Mouse (Mus musculus) urinary bladder, adult 18-20 months (tissue): ENCODE measurements at regions not wholly inside any gene's neighbourhood (a gene's known extent, or its start where the extent isn't known, plus 50 kb on each side); places are given as distances from the start of the nearest gene placed in this dataset.

ENCODE experiments used
- DNase-seq, 2 experiments: peaks; one replicate each; pipeline ENCODE4 v3.0.0; 2022; ENCODE audit warnings: low spot score in 2 of 2, mixed read lengths in 2 of 2

DNA sequence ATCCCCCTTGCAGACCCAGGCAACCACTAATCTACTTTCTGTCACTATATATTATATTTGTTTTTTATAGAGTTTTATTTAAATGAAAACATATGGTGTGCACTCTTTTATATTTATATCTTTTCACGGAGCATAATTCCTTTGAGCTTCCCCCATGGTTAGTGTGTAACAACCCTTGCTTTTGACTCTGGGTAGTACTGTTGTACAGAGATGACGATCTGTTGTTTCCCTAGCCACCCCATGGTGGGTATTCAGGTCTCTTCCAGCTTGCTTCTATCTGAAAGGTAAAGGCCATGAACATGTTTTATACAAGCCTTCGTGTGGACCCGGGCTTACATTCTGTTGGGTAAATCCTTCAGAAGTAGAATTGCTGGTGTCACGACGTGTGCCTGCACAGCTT is 221.2 kb upstream of the Rnaseh2b start:
- no peak for DNase-seq

- no peak for DNase-seq
Observed at GRCm38 (mm10) chr14:62084047-62084446, 208.3 kb upstream of the Rnaseh2b start.

- no peak for DNase-seq
Observed at GRCm38 (mm10) chr14:62088174-62088573, 204.2 kb upstream of the Rnaseh2b start.

- DNase-seq: no peak
Observed at GRCm38 (mm10) chr14:62117532-62117931, 174.9 kb upstream of the Rnaseh2b start.

DNA sequence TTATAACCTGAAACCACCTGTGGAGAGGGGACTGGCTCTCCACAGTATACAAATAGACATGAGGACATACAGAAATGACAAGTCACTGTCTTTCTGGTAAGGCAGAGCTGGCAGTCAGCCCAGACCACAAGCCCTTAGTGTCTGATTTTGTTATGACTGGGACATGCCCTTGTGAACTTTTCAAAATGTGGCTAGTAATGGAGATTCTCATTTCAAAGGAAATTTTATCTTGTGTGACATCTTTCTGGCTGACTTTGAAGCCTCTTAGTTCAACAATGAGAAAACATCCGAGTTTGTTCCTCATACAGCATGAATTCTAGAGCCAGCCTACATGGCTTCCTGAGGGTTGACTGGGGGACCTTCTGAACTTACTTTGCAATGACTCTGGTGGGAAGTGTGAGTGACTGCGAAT is 173.8 kb upstream of the Rnaseh2b start:
- DNase-seq: no peak

- DNase-seq: no peak
Observed at GRCm38 (mm10) chr14:62128918-62129317, 163.5 kb upstream of the Rnaseh2b start.

DNA sequence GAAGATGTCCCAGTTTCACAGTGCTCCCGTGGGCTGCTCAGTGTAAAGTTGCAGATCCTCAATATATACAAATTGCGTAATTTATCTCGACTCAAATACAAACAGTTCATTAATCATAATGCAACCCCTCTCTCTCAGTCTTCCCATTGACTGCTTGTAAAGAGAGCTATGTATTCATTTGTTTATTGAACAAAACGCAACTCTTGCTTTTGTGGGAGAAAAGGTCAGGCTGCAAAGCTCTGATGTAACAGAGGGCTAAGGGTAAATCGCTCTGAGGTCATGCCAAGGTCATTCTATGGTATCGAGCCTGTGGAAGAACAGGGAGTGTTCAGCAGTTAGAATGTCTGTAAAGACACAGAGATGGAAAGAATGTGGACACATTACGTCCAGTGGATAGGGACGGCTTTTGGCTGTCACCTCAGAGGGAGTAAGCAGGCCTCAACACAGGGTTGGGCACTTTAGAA is 160.0 kb upstream of the Rnaseh2b start:
- no peak for DNase-seq

DNA sequence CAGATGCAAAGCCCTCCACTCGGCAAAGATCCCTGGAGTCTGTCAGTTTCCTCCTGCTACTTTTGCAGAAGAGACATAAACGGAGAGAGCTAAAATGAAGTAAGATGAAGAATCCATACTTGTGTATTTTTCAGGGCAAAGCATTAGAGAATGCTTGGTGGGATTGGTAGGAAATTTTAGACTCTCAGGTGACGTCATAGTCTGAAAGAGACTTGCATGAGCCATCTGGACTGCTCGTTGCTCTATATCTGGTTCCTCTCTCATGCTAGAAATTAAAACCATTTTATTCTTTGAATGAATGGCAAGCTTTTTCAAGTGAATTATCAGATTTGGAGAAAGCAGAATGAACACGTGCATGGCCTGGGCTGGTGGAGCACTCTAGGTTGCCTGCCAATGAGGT is 154.4 kb upstream of the Rnaseh2b start:
- no peak for DNase-seq

DNA sequence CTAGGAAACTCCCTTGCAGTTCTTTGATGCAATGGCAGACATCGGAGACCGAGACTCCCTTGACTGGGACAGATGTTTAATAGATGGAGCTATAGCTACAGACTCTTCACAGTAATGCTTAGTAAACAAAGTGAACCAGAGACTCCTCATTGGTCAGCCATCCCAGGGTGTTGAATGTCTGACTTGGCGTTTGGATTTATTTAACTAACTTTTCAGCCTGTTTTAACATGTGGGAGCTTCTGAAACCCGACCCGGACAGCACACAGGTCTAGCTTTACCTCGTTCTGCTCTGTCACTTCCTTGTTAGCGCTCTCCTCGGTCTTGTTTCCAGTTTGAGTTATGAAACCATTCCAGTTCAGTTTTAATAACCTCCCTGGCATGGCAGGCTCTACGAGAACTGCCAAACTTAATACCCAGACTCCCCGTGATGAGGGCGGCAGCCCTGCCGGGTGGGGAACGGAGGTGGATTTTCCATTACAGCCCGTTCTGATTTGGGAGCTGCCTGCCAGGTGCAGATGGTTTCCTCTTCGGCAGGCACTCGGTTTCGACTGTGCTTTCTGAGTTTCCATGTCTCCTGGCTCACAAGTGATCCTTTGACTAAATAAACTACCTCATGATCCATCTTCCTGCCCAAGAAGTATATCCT is 147.9 kb upstream of the Rnaseh2b start:
- peak; percentile 1 to 26 for DNase-seq

- no peak for DNase-seq
Observed at GRCm38 (mm10) chr14:62157038-62157716, 135.2 kb upstream of the Rnaseh2b start.

- no peak for DNase-seq
Observed at GRCm38 (mm10) chr14:62159690-62160089, 132.7 kb upstream of the Rnaseh2b start.

- peak in 1 of 2 experiments; percentile 18 for DNase-seq
Observed at GRCm38 (mm10) chr14:62163120-62163796, 129.1 kb upstream of the Rnaseh2b start.

DNA sequence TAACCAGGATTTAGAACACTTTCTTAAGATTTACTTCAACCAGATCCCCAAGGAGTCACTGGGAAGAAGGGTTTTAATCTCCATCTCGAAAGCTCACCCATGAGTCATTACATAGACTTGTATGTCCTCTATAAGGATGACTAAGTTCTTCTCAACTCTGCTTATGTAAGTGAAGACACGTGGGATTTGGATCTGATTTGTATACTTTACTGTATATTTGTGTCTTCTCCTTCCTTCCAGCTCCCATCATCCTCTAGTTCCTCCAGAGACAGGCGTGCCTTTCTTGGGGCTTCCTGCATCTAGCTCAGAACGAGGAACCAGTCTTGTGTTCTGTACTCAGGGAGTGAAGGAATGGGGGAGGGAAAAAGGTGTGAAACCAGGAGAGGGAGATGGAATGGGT is 127.5 kb upstream of the Rnaseh2b start:
- no peak for DNase-seq

GRCm38 (mm10) chr14:62166006-62166405 is 126.4 kb upstream of the Rnaseh2b start:
- DNase-seq: no peak

- DNase-seq: no peak
Observed at GRCm38 (mm10) chr14:62166596-62166995, 125.8 kb upstream of the Rnaseh2b start.

GRCm38 (mm10) chr14:62167090-62167489 is 125.3 kb upstream of the Rnaseh2b start:
- no peak for DNase-seq

GRCm38 (mm10) chr14:62168711-62169110 is 123.7 kb upstream of the Rnaseh2b start:
- no peak for DNase-seq

DNA sequence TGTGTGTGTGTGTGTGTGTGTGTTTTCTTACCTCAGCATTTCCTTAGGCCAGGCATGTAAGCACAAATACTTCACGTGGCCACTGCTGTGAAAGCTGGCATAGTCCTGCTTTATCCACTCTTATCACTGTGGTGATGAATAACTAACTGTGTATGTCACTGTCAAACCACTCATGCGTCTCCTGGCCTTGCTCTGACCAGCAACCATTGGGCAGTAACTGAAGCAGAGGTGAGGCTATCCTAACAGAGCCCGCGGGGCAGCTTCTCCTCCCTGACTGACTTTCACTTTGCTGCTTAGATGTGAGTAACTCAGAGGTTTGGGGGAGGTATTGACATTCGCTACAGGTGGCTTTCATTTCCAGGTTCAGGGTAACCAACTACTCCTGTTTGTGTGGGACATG is 122.0 kb upstream of the Rnaseh2b start:
- DNase-seq: peak; percentile 6 to 12

DNA sequence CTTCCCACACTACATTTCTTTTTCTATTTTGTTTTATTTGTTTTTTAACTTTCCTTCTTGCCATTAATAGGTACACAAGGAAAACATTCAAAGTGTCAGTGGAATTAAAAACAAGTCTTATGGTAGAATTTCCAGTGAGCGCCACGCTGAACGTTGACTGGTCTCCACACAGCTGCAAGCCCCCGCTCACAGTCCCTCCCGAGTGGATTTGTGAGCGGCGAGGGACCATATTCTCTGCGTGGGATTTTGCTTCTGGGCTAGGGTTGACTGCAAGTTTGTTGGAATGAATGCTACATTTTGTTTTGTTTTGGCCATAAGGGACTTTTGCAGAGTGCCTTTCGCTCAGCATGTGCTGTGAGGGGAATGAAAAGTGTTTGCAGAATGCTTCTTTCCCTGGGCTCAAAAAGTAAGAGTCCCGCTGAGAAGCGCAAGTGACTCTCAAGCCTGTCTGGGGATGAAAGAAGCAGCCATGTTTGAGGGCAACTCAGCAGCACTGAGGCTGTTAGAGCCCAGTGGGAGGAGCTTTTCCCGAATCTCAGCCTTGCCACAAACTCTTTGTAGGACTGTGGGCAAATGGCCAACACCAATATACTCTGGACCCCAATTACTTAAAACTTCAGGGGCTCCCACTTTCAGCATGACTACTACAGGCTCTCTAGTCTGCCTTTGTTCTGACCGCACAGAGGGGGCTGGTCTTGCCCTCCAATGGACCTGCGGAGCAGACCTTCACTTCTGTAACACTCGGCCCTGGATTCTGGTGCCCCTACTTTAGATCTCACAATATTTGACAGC is 120.9 kb upstream of the Rnaseh2b start:
- DNase-seq: no peak

DNA sequence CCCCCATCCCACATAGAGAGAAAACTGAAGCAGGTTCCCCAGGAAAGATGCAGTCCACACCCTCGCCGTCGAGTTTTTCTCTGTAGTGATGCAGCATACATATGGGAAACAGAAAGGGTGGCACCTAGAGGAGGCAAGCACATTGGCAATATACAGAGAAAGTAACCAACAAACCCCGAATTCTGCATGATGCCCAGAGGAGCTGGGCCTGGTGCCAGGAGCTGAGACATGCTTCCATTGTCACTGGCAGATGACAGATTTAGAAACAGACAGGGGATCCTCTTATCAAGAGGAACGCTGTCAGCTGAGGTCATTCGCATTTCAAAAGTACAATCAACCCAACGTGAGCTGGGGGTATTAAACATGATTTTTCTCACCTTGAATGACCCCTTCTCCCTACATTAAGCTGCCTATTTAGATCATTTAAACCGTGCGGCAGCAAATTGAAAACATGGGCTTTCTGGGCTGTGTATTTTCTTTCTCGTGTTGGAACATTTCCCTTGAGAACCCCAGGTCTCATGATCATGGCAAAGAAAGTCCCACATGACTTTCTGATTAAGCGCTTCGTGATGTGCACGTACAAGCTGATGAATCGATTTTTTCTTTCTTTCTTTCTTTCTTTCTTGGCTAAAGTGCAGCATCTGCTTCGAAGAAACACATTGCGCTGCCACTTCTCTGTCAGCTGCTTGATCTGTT is 118.4 kb upstream of the Rnaseh2b start:
- DNase-seq: no peak

- DNase-seq: no peak
Observed at GRCm38 (mm10) chr14:62175384-62176048, 116.9 kb upstream of the Rnaseh2b start.
